Mouse (Mus musculus): ENCODE results near the gene Lpin1. TPM values are rescaled to one million over a fixed set of nuclear protein-coding genes. Genes with fewer than 3 reads are reported as not detected.

Gene Lpin1
- polyA plus RNA-seq, 1 experiment: 258 TPM

DNA sequence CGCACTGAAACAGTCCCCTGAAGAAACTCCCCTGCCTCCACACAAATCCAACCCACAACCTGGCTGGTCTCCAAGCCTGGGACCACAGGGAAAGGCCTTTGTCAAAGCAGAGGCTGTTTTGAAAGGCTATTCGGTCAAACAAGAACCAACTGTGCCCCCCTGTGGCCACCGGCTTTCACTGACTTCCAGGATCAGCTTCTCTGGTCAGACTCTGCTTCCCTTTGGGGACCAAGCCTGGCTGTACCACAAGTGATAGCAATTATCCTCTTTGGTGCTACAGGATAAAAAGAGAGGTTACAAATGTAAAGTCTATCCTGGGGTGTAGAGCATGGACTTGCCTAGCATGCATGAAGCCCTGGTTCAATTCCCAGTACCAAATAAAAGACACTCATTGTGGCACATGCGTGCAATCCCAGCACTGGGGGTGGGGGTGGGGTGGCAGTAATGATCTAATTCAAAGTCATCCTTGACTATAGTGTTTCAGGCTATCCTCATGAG lies 77.4 kb downstream of the Lpin1 start:
- H3K27ac ChIP-seq (replicated peaks; ENCODE audit: low read depth, low read length): peak overlapping the region; percentile 60
- no peaks in the 10 kb centered on the region for H3K4me1 ChIP-seq (ENCODE audit: control insufficient read depth, insufficient read depth, insufficient read length, low read length)
- no peak overlapping the region for H3K4me3 ChIP-seq (ENCODE audit: insufficient read depth, low read depth, low read length)

GRCm38 (mm10) chr12:16532860-16533230 lies 77.9 kb downstream of the Lpin1 start:
- Histone ChIP-seq H3K27ac (replicated peaks; ENCODE audit: low read depth, low read length) (peak overlapping the region; percentile 60), H3K4me3 (ENCODE audit: insufficient read depth, low read depth, low read length) (peak overlapping the region; percentile 4; the same call in 1 of the 2 replicates), H3K4me1 (ENCODE audit: control insufficient read depth, insufficient read depth, insufficient read length, low read length) (no peaks in the 10 kb centered on the region)

GRCm38 (mm10) chr12:16531956-16532859 lies 78.6 kb downstream of the Lpin1 start:
- Histone ChIP-seq H3K27ac (replicated peaks; ENCODE audit: low read depth, low read length) (peak overlapping the region; percentile 60), H3K4me1 (ENCODE audit: control insufficient read depth, insufficient read depth, insufficient read length, low read length) (no peaks in the 10 kb centered on the region)

DNA sequence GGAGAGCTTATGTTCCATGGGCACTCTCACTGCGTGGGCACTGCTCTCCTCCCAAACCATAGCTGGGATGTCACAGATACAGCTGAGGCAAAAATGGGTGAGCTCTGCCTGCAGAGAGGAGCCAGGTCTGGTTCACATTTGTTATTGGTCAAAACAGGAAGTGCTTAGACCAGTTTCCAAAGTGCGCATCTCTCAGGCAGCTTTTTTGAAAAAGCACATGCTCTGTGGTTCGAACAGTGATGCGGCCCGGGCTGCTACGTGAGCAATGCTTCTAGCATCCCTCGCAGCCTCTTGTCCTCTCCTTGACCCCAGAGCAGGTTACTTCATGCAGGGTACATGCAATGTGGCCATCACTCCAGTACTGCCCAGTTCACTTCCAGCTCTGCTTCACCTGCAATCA lies 82.1 kb downstream of the Lpin1 start:
- Histone ChIP-seq H3K27ac (replicated peaks; ENCODE audit: low read depth, low read length) (no peak overlapping the region), H3K4me1 (ENCODE audit: control insufficient read depth, insufficient read depth, insufficient read length, low read length) (no peaks in the 10 kb centered on the region), H3K4me3 (ENCODE audit: insufficient read depth, low read depth, low read length) (no peak overlapping the region)

More at GRCm38 (mm10) chr12:16531956-16532859, 78.6 kb downstream of the Lpin1 start:
- peak overlapping the region; percentile 4; the same call in 1 of the 2 replicates for H3K4me3 ChIP-seq (ENCODE audit: insufficient read depth, low read depth, low read length)

DNA sequence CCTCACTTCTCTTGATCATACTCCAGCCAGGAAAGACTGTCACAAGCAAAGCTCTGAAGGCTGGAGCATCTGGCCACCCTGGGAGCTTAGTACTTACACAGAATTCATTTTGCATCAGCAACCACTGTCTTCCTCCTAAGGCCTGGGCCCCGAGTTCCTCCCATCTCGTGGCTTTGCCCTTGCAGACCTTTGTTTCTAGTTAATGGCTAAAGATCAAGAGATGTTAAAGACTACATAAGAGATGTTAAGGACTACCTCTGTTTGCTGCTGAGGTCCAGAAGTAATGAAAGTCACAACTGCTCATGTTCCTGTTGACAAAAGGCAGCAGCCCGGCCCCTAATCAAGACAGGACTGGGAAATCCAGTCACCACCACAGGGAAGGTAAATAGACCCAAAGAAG lies 82.8 kb downstream of the Lpin1 start:
- Histone ChIP-seq H3K27ac (replicated peaks; ENCODE audit: low read depth, low read length) (no peak overlapping the region), H3K4me3 (ENCODE audit: insufficient read depth, low read depth, low read length) (no peak overlapping the region), H3K4me1 (ENCODE audit: control insufficient read depth, insufficient read depth, insufficient read length, low read length) (peaks cover 3% of the 10 kb centered on the region; the same call in 1 of the 2 replicates)

- Histone ChIP-seq H3K4me1 (ENCODE audit: control insufficient read depth, insufficient read depth, insufficient read length, low read length) (peaks cover 4% of the 10 kb centered on the region; the same call in 1 of the 2 replicates), H3K27ac (replicated peaks; ENCODE audit: low read depth, low read length) (no peak overlapping the region), H3K4me3 (ENCODE audit: insufficient read depth, low read depth, low read length) (no peak overlapping the region)
Observed at GRCm38 (mm10) chr12:16526862-16527261, 83.9 kb downstream of the Lpin1 start.

GRCm38 (mm10) chr12:16526134-16526533 lies 84.6 kb downstream of the Lpin1 start:
- Histone ChIP-seq H3K4me1 (ENCODE audit: control insufficient read depth, insufficient read depth, insufficient read length, low read length) (peaks cover 4% of the 10 kb centered on the region; the same call in 1 of the 2 replicates), H3K27ac (replicated peaks; ENCODE audit: low read depth, low read length) (no peak overlapping the region), H3K4me3 (ENCODE audit: insufficient read depth, low read depth, low read length) (no peak overlapping the region)

DNA sequence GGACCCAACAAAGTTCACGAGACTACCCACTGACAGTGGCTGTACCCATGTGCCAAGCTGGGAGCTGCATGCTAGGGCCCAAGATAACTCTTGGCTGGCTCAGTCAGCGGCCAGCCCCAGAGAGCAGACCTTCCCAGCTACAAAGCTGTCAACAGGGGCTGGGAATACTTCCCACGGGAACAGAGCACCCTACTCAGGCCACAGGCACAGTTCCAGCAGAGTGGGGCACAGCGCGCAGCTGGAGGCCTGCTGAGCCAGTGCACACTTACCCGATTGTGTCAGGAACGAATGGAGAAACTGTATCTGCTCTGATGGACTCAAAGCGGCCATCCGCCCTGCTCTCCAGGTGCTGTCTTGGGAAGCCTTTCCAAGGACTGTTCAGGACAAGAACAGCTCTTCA lies 95.6 kb downstream of the Lpin1 start:
- H3K27ac ChIP-seq (replicated peaks; ENCODE audit: low read depth, low read length): no peak overlapping the region
- no peaks in the 10 kb centered on the region for H3K4me1 ChIP-seq (ENCODE audit: control insufficient read depth, insufficient read depth, insufficient read length, low read length)
- no peak overlapping the region for H3K4me3 ChIP-seq (ENCODE audit: insufficient read depth, low read depth, low read length)

DNA sequence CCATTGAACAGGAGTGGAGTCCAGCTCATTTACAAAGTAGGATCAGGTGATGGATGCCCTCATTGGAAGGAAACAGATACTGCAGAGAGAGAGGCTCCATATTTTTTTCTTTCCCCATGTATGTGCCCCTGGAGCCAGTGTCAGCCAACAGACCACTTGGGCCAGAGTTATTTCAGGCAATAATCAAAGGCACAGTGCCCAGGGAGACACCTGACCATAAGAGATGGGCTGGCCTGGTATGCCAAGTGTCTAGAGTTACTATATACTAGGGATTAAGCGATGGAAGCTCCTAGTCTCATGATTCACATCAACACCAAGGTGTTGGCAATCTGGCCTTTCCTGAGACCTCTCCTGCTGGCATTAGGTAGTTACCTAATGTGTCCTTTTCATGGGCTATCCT lies 97.8 kb downstream of the Lpin1 start:
- H3K4me3 ChIP-seq (ENCODE audit: insufficient read depth, low read depth, low read length): no peak overlapping the region
- no peaks in the 10 kb centered on the region for H3K4me1 ChIP-seq (ENCODE audit: control insufficient read depth, insufficient read depth, insufficient read length, low read length)
- no peak overlapping the region for H3K27ac ChIP-seq (replicated peaks; ENCODE audit: low read depth, low read length)

DNA sequence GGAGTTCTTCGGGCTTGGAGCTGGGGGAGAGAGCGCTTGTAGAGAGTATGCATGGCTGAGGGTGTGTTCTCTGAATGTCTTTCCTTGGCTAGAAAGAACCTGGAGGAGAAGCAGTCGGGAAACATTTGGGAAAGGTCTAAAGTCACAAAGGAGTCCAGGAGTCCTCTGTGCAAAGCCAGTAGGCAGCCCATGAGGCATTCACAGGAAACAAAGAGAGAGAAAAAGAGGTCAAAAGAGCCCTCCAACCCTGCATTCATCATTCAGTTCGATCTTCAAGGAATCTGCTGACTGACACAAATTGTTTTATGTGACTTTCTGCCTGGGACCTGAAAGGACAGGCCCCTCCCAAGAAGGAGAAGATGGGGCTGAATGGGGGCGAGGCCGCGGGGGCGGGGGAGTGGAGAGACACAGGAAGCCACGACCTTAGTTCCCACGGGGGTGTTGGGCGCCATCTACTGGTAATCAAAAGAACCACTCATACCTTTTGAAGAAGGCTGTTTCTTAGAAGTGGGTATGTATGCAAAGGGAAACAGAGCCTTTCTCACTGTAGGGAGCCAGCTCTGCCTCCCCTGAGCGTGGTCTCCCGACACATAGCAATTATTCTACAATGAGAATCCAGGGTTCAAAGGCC lies 101.5 kb downstream of the Lpin1 start:
- H3K4me3 ChIP-seq (ENCODE audit: insufficient read depth, low read depth, low read length): no peak overlapping the region
- H3K4me1 ChIP-seq (ENCODE audit: control insufficient read depth, insufficient read depth, insufficient read length, low read length): no peaks in the 10 kb centered on the region
- H3K27ac ChIP-seq (replicated peaks; ENCODE audit: low read depth, low read length): peak overlapping the region; percentile 77

GRCm38 (mm10) chr12:16506796-16507790 lies 103.7 kb downstream of the Lpin1 start:
- Histone ChIP-seq H3K27ac (replicated peaks; ENCODE audit: low read depth, low read length) (no peak overlapping the region), H3K4me3 (ENCODE audit: insufficient read depth, low read depth, low read length) (no peak overlapping the region), H3K4me1 (ENCODE audit: control insufficient read depth, insufficient read depth, insufficient read length, low read length) (no peaks in the 10 kb centered on the region)

- H3K27ac ChIP-seq (replicated peaks; ENCODE audit: low read depth, low read length): no peak overlapping the region
- no peak overlapping the region for H3K4me3 ChIP-seq (ENCODE audit: insufficient read depth, low read depth, low read length)
- no peaks in the 10 kb centered on the region for H3K4me1 ChIP-seq (ENCODE audit: control insufficient read depth, insufficient read depth, insufficient read length, low read length)
Observed at GRCm38 (mm10) chr12:16504244-16504643, 106.5 kb downstream of the Lpin1 start.

DNA sequence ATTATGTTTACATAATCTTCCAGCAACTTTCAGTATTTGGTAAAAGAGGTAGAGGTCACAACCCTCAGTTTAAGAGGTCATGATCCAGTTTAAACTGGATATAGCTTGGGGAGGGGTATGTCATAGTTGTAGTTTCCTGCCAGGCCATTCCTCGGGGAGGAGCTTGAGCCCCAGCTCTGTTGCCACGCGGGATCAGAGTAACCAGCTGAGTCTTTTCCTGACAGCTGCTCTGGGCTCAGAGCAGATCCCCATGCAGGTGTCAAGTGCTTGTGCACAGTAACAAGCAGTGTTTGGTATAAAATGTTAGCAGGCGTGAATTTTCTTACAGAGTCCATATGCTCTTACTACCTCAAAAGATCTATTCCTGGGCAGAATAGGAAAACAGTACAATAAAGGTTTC lies 112.8 kb downstream of the Lpin1 start:
- Histone ChIP-seq H3K4me3 (ENCODE audit: insufficient read depth, low read depth, low read length) (no peak overlapping the region), H3K4me1 (ENCODE audit: control insufficient read depth, insufficient read depth, insufficient read length, low read length) (no peaks in the 10 kb centered on the region), H3K27ac (replicated peaks; ENCODE audit: low read depth, low read length) (no peak overlapping the region)

DNA sequence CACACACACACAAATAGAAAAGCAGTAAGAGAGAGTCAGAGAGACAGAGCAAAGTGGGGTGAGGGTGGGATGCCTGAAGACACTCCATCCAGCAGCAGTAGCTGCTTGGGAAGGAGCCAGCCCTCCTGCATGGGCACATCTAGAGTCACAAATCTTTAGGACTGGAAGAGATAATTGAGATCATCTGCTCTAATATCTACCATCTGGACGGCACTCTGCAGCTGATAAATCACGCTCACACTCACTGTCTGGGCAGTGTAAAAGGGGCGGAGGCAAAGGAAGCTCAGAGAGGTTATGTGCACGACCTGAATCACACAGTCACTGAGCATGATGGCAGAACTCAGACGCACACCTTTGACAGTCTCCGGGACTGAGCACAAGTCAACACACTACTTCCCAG lies 118.1 kb downstream of the Lpin1 start:
- Histone ChIP-seq H3K27ac (replicated peaks; ENCODE audit: low read depth, low read length) (no peak overlapping the region), H3K4me3 (ENCODE audit: insufficient read depth, low read depth, low read length) (no peak overlapping the region), H3K4me1 (ENCODE audit: control insufficient read depth, insufficient read depth, insufficient read length, low read length) (no peaks in the 10 kb centered on the region)

GRCm38 (mm10) chr12:16488899-16489298 lies 121.9 kb downstream of the Lpin1 start:
- H3K4me1 ChIP-seq (ENCODE audit: control insufficient read depth, insufficient read depth, insufficient read length, low read length): no peaks in the 10 kb centered on the region
- H3K4me3 ChIP-seq (ENCODE audit: insufficient read depth, low read depth, low read length): no peak overlapping the region
- H3K27ac ChIP-seq (replicated peaks; ENCODE audit: low read depth, low read length): no peak overlapping the region

All from brown adipose tissue, adult 24 weeks (tissue).